Mouse (Mus musculus) ES-Bruce4 (cell line): ENCODE results near the gene Tbl3.

Source experiments
- CTCF ChIP-seq: IDR thresholded peaks from one replicate; pipeline ENCODE4 v1.8.1; 2011; ENCODE audit warnings: low read depth, low read length
- EP300 ChIP-seq: IDR thresholded peaks from 2 replicates; pipeline ENCODE4 v1.6.1; 2011; ENCODE audit warnings: low read depth, low read length; ENCODE audit not compliant: insufficient read depth
- POLR2A ChIP-seq: IDR thresholded peaks from one replicate; pipeline ENCODE4 v1.8.1; 2011; ENCODE audit warnings: low read length; ENCODE audit not compliant: insufficient read depth

- TF ChIP-seq CTCF (no peak), POLR2A (no peak), EP300 (no peak)
Observed at GRCm38 (mm10) chr17:24729067-24729466, 21.6 kb upstream of the Tbl3 start.
